Mouse (Mus musculus) hindbrain, embryonic 11.5 days (tissue): ENCODE measurements around the gene Ntn5. TPM values are rescaled to one million over a fixed set of nuclear protein-coding genes. Genes with fewer than 3 reads are reported as not detected.

ENCODE experiments used
- ATAC-seq: fragments of 200-750 bp; cut with Nextera tagmentation; 2 replicates; pipeline ENCODE4 v1.8.0; 2017; ENCODE audit warnings: mild to moderate bottlenecking, moderate TSS enrichment, moderate library complexity; ENCODE audit not compliant: low FRiP score
- DNase-seq: peaks from one replicate; pipeline ENCODE4 v3.0.0-alpha.2; 2015; ENCODE audit warnings: low spot score
- H3K27ac ChIP-seq: fragments of 300-500 bp; sonication (generic); 2 replicates; pipeline ENCODE4 v1.5.1; 2014; ENCODE audit warnings: mild to moderate bottlenecking, low read depth, low read length
- H3K27me3 ChIP-seq: fragments of 300-500 bp; sonication (generic); 2 replicates; pipeline ENCODE4 v1.6.1; 2014; ENCODE audit warnings: mild to moderate bottlenecking, low read length, moderate library complexity, mixed read lengths; ENCODE audit not compliant: control insufficient read depth, insufficient read depth
- H3K36me3 ChIP-seq: fragments of 300-500 bp; sonication (generic); 2 replicates; pipeline ENCODE4 v1.6.1; 2014; ENCODE audit warnings: mild to moderate bottlenecking, low read length, moderate library complexity, mixed read lengths; ENCODE audit not compliant: control insufficient read depth, insufficient read depth
- H3K4me1 ChIP-seq: fragments of 300-500 bp; sonication (generic); replicated peaks from 2 replicates; pipeline ENCODE4 v1.6.1; 2014; ENCODE audit warnings: low read length, mixed read lengths; ENCODE audit not compliant: control insufficient read depth, insufficient read depth
- H3K4me2 ChIP-seq: fragments of 300-500 bp; sonication (generic); replicated peaks from 2 replicates; pipeline ENCODE4 v1.6.1; 2014; ENCODE audit warnings: mild to moderate bottlenecking, low read depth, low read length
- H3K4me3 ChIP-seq: fragments of 300-500 bp; sonication (generic); 2 replicates; pipeline ENCODE4 v1.5.1; 2014; ENCODE audit warnings: low read depth, low read length
- H3K9ac ChIP-seq: fragments of 300-500 bp; sonication (generic); 2 replicates; pipeline ENCODE4 v1.6.1; 2014; ENCODE audit warnings: low read depth, low read length
- H3K9me3 ChIP-seq: fragments of 300-500 bp; sonication (generic); 2 replicates; pipeline ENCODE4 v1.6.1; 2016; ENCODE audit warnings: low read length; ENCODE audit not compliant: control insufficient read depth
- WGBS: fragments of 180-500 bp; shearing (Covaris S2); extraction: QIAGEN DNeasy Blood & Tissue Kit; methylation state at CpG from one replicate; pipeline ENCODE4 v1.1.7; 2014; 5-methylcytosine and 5-hydroxymethylcytosine counted together
- polyA plus RNA-seq: library from polyadenylated mRNA; unstranded; fragments of >200 nt; fragmentation: Nextera tagmentation; extraction: Ambion mirVana; gene quantifications from 2 replicates; pipeline ENCODE4 v1.2.1, GENCODE M21; 2014

Gene Ntn5
- polyA plus RNA-seq, 1 experiment from 2014 or later, result 0.22 TPM

- Histone ChIP-seq H3K4me1 (peaks cover 6% of the 10 kb centered on the region), H3K36me3 (peaks cover 11% of the 10 kb centered on the region), H3K9ac (no peak overlapping the region), H3K4me2 (no peak overlapping the region), H3K27ac (no peak overlapping the region), H3K9me3 (no peaks in the 10 kb centered on the region), H3K27me3 (no peaks in the 10 kb centered on the region), H3K4me3 (no peak overlapping the region)
- WGBS, result 71% methylated on average over 13 of the region's 13 CpGs
- ATAC-seq, result no peak
- DNase-seq, result no peak
Measured at GRCm38 (mm10) chr7:45721642-45722347, 38.0 kb downstream of the Ntn5 start.

- Histone ChIP-seq H3K36me3 (peaks cover 11% of the 10 kb centered on the region), H3K9ac (no peak overlapping the region), H3K4me1 (peaks cover 6% of the 10 kb centered on the region), H3K4me3 (no peak overlapping the region), H3K27me3 (no peaks in the 10 kb centered on the region), H3K9me3 (no peaks in the 10 kb centered on the region), H3K27ac (no peak overlapping the region), H3K4me2 (no peak overlapping the region)
- no peak for DNase-seq
- no peak for ATAC-seq
- WGBS, result 79% methylated on average over 13 of the region's 13 CpGs
Measured at GRCm38 (mm10) chr7:45722348-45722713, 38.5 kb downstream of the Ntn5 start.

- Histone ChIP-seq H3K4me2 (no peak overlapping the region), H3K4me1 (peaks cover 6% of the 10 kb centered on the region), H3K4me3 (no peak overlapping the region), H3K9me3 (no peaks in the 10 kb centered on the region), H3K27me3 (no peaks in the 10 kb centered on the region), H3K36me3 (peaks cover 11% of the 10 kb centered on the region), H3K9ac (no peak overlapping the region), H3K27ac (no peak overlapping the region)
- WGBS, result 95% methylated on average over 4 of the region's 4 CpGs
- DNase-seq, result no peak
- ATAC-seq, result no peak
Measured at GRCm38 (mm10) chr7:45723301-45723700, 39.5 kb downstream of the Ntn5 start.

GRCm38 (mm10) chr7:45723781-45724180, 40.0 kb downstream of the Ntn5 start:
- Histone ChIP-seq H3K9ac (no peak overlapping the region), H3K4me2 (no peak overlapping the region), H3K27me3 (no peaks in the 10 kb centered on the region), H3K4me3 (no peak overlapping the region), H3K36me3 (peaks cover 13% of the 10 kb centered on the region), H3K9me3 (no peaks in the 10 kb centered on the region), H3K4me1 (peaks cover 4% of the 10 kb centered on the region), H3K27ac (no peak overlapping the region)
- DNase-seq, result no peak
- WGBS, result 95% methylated on average over 14 of the region's 14 CpGs
- ATAC-seq, result no peak

GRCm38 (mm10) chr7:45725151-45725550, 41.3 kb downstream of the Ntn5 start:
- Histone ChIP-seq H3K4me3 (no peak overlapping the region), H3K27me3 (no peaks in the 10 kb centered on the region), H3K4me2 (no peak overlapping the region), H3K9me3 (no peaks in the 10 kb centered on the region), H3K4me1 (no peaks in the 10 kb centered on the region), H3K9ac (no peak overlapping the region), H3K27ac (no peak overlapping the region), H3K36me3 (peaks cover 10% of the 10 kb centered on the region)
- ATAC-seq (no peak), DNase-seq (no peak)
- 94% methylated on average over 9 of the region's 9 CpGs for WGBS

GRCm38 (mm10) chr7:45725713-45726112, 41.9 kb downstream of the Ntn5 start, which contains the start of gene Spaca4:
Spaca4 (minus strand) TSS chr7:45725813.
- peaks cover 10% of the 10 kb centered on the region for H3K36me3 ChIP-seq
- no peaks in the 10 kb centered on the region for H3K4me1 ChIP-seq
- no peaks in the 10 kb centered on the region for H3K9me3 ChIP-seq
- 93% methylated on average over 11 of the region's 11 CpGs for WGBS
- H3K4me2 ChIP-seq, result no peak within 1 kb of the TSS
- no peak within 1 kb of the TSS for H3K27ac ChIP-seq
- DNase-seq, result no peak
- no peaks in the 10 kb centered on the region for H3K27me3 ChIP-seq
- H3K9ac ChIP-seq, result no peak within 1 kb of the TSS
- ATAC-seq, result no peak
- H3K4me3 ChIP-seq, result no peak within 1 kb of the TSS

GRCm38 (mm10) chr7:45726419-45726818, 42.6 kb downstream of the Ntn5 start:
- WGBS, result 90% methylated on average over 10 of the region's 10 CpGs
- Histone ChIP-seq H3K27me3 (no peaks in the 10 kb centered on the region), H3K4me2 (no peak overlapping the region), H3K4me1 (no peaks in the 10 kb centered on the region), H3K27ac (no peak overlapping the region), H3K4me3 (no peak overlapping the region), H3K9me3 (no peaks in the 10 kb centered on the region), H3K36me3 (peaks cover 8% of the 10 kb centered on the region), H3K9ac (no peak overlapping the region)
- DNase-seq (no peak), ATAC-seq (no peak)

- H3K9ac ChIP-seq, result no peak overlapping the region
- no peaks in the 10 kb centered on the region for H3K4me1 ChIP-seq
- H3K4me3 ChIP-seq, result no peak overlapping the region
- H3K27ac ChIP-seq, result no peak overlapping the region
- no peak overlapping the region for H3K4me2 ChIP-seq
- no peaks in the 10 kb centered on the region for H3K27me3 ChIP-seq
- no peak for ATAC-seq
- 73% methylated on average over 3 of the region's 3 CpGs for WGBS
- DNase-seq, result no peak
- H3K36me3 ChIP-seq, result peaks cover 6% of the 10 kb centered on the region
- H3K9me3 ChIP-seq, result no peaks in the 10 kb centered on the region
Measured at GRCm38 (mm10) chr7:45727625-45728024, 43.8 kb downstream of the Ntn5 start.

GRCm38 (mm10) chr7:45730727-45731431, 47.1 kb downstream of the Ntn5 start:
- H3K36me3 ChIP-seq, result peaks cover 3% of the 10 kb centered on the region; the same call in 1 of the 2 replicates
- no peak overlapping the region for H3K27ac ChIP-seq
- no peaks in the 10 kb centered on the region for H3K9me3 ChIP-seq
- no peaks in the 10 kb centered on the region for H3K4me1 ChIP-seq
- DNase-seq (peak; percentile 72), ATAC-seq (no peak)
- H3K4me2 ChIP-seq, result no peak overlapping the region
- no peak overlapping the region for H3K9ac ChIP-seq
- WGBS, result 20% methylated on average over 16 of the region's 16 CpGs
- no peak overlapping the region for H3K4me3 ChIP-seq
- no peaks in the 10 kb centered on the region for H3K27me3 ChIP-seq
